ENCODE assay signal across 8 mouse cellular contexts in genomic region chr12:84181999-84182398, GRCm38 (mm10). TPM values are rescaled to one million over a fixed set of nuclear protein-coding genes. Genes with fewer than 3 reads are reported as not detected.
DNase-seq lines count a peak whose midpoint lies in the region; ATAC-seq and TF ChIP-seq lines count a peak whose summit lies in the region.
"Had no signal": no experiment of that assay in that cellular context is flagged by ENCODE, and none has a peak within 500 bp of the region (broad histone marks: within the 10 kb centered on the region; RNA-seq: fewer than 3 reads in every experiment).

No protein-coding gene starts in this region.

- no peak overlapping the region for H3K4me2 ChIP-seq in midbrain, postnatal 0 days (ENCODE audit: low read depth, low read length, poor library complexity, severe bottlenecking)
- H3K4me2 ChIP-seq in midbrain, embryonic 16.5 days (ENCODE audit: low read length): no peak overlapping the region
- H3K4me2 ChIP-seq in hindbrain, embryonic 13.5 days: peak overlapping the region; percentile 13; the same call in 1 of the 2 replicates

- ATAC-seq in midbrain, postnatal 0 days (ENCODE audit: low FRiP score): no peak
- no peak for ATAC-seq in midbrain, embryonic 16.5 days
- no peak for ATAC-seq in hindbrain, embryonic 13.5 days (ENCODE audit: low FRiP score)

- WGBS in kidney, adult 2 months: 48% methylated on average over 6 of the region's 6 CpGs
- 53% methylated on average over 6 of the region's 6 CpGs for WGBS in midbrain, postnatal 0 days
- WGBS in midbrain, embryonic 16.5 days: 56% methylated on average over 6 of the region's 6 CpGs
- WGBS in hindbrain, embryonic 13.5 days: 49% methylated on average over 6 of the region's 6 CpGs
- 27% methylated on average over 6 of the region's 6 CpGs for WGBS in small intestine, adult 2 months

- peaks cover 49% of the 10 kb centered on the region for H3K4me1 ChIP-seq in kidney, adult 2 months (ENCODE audit: control insufficient read depth, insufficient read depth, low read length)
- H3K4me1 ChIP-seq in midbrain, postnatal 0 days (ENCODE audit: insufficient read depth, low read length): peaks cover 11% of the 10 kb centered on the region; the same call in 1 of the 2 replicates
- H3K4me1 ChIP-seq in midbrain, embryonic 16.5 days (ENCODE audit: control insufficient read depth, insufficient read depth, low read length): peaks cover 21% of the 10 kb centered on the region
- peaks cover 61% of the 10 kb centered on the region for H3K4me1 ChIP-seq in hindbrain, embryonic 13.5 days (replicated peaks)
- H3K4me1 ChIP-seq in small intestine, adult 2 months (ENCODE audit: control insufficient read depth, insufficient read depth, insufficient read length, low read length): peaks cover 65% of the 10 kb centered on the region

- H3K27ac ChIP-seq in kidney, adult 2 months (ENCODE audit: insufficient read depth, low read depth, low read length): no peak overlapping the region
- H3K27ac ChIP-seq in midbrain, postnatal 0 days (ENCODE audit: low read depth, low read length): no peak overlapping the region
- H3K27ac ChIP-seq in midbrain, embryonic 16.5 days (ENCODE audit: low read length): no peak overlapping the region
- H3K27ac ChIP-seq in hindbrain, embryonic 13.5 days: peak overlapping the region; percentile 80
- H3K27ac ChIP-seq in small intestine, adult 2 months (ENCODE audit: insufficient read depth, low read depth, low read length): peak overlapping the region; percentile 85

- no peak for TF ChIP-seq CTCF in kidney, adult 2 months (conservative IDR thresholded peaks at IDR 0.05; ENCODE audit: insufficient read depth, insufficient read length, low read depth, low read length)
- TF ChIP-seq CTCF in midbrain, postnatal 0 days (IDR thresholded peaks at IDR 0.05): no peak
- TF ChIP-seq CTCF in small intestine, adult 2 months (IDR thresholded peaks at IDR 0.05; ENCODE audit: extremely low read depth, insufficient read length, insufficient replicate concordance, low read depth, low read length): no peak

- no peak overlapping the region for H3K9ac ChIP-seq in midbrain, postnatal 0 days (replicated peaks; ENCODE audit: low read length, poor library complexity, severe bottlenecking)
- no peak overlapping the region for H3K9ac ChIP-seq in midbrain, embryonic 16.5 days (ENCODE audit: low read depth, low read length)
- H3K9ac ChIP-seq in hindbrain, embryonic 13.5 days: no peak overlapping the region

- no peaks in the 10 kb centered on the region for H3K9me3 ChIP-seq in midbrain, postnatal 0 days (ENCODE audit: low read length)
- H3K9me3 ChIP-seq in midbrain, embryonic 16.5 days (replicated peaks; ENCODE audit: control insufficient read depth, low read length, poor library complexity, severe bottlenecking): no peaks in the 10 kb centered on the region
- H3K9me3 ChIP-seq in hindbrain, embryonic 13.5 days: no peaks in the 10 kb centered on the region

- H3K27me3 ChIP-seq in kidney, adult 2 months (replicated peaks; ENCODE audit: control insufficient read depth, insufficient read depth, low read length): no peaks in the 10 kb centered on the region
- H3K27me3 ChIP-seq in midbrain, postnatal 0 days (ENCODE audit: insufficient read depth, low read length): no peaks in the 10 kb centered on the region
- H3K27me3 ChIP-seq in midbrain, embryonic 16.5 days (ENCODE audit: control insufficient read depth, insufficient read depth, low read depth, low read length): no peaks in the 10 kb centered on the region
- no peaks in the 10 kb centered on the region for H3K27me3 ChIP-seq in hindbrain, embryonic 13.5 days
- no peaks in the 10 kb centered on the region for H3K27me3 ChIP-seq in small intestine, adult 2 months (ENCODE audit: control insufficient read depth, insufficient read depth, low read length)

- H3K36me3 ChIP-seq in kidney, adult 2 months (ENCODE audit: control insufficient read depth, insufficient read depth, low read length): no peaks in the 10 kb centered on the region
- H3K36me3 ChIP-seq in midbrain, postnatal 0 days (ENCODE audit: insufficient read depth, low read length): no peaks in the 10 kb centered on the region
- H3K36me3 ChIP-seq in midbrain, embryonic 16.5 days (ENCODE audit: control insufficient read depth, insufficient read depth, low read length): no peaks in the 10 kb centered on the region
- H3K36me3 ChIP-seq in hindbrain, embryonic 13.5 days: no peaks in the 10 kb centered on the region
- peaks cover 6% of the 10 kb centered on the region; the same call in 1 of the 2 replicates for H3K36me3 ChIP-seq in small intestine, adult 2 months (ENCODE audit: control insufficient read depth, insufficient read depth, low read length)

- DNase-seq in kidney, adult 2 months: peak; percentile 77
- DNase-seq in kidney, adult 18-20 months: no peak
- DNase-seq in midbrain, postnatal 0 days (ENCODE audit: low spot score): peak; percentile 40
- no peak for DNase-seq in frontal cortex, postnatal 10 days (ENCODE audit: low spot score in 2 of 2)
- DNase-seq: thymus, postnatal 25 days had no signal

- no peak overlapping the region for H3K4me3 ChIP-seq in kidney, adult 2 months (ENCODE audit: insufficient read depth, low read depth, low read length)
- no peak overlapping the region for H3K4me3 ChIP-seq in midbrain, postnatal 0 days (ENCODE audit: low read depth, low read length)
- no peak overlapping the region for H3K4me3 ChIP-seq in midbrain, embryonic 16.5 days (ENCODE audit: low read depth, low read length)
- H3K4me3 ChIP-seq in hindbrain, embryonic 13.5 days: no peak overlapping the region
- peak overlapping the region; percentile 13; the same call in 1 of the 2 replicates for H3K4me3 ChIP-seq in small intestine, adult 2 months (ENCODE audit: low read depth, low read length)

- no peak for TF ChIP-seq POLR2A in kidney, adult 2 months (IDR thresholded peaks at IDR 0.05; ENCODE audit: low read depth, low read length)
- TF ChIP-seq POLR2A in small intestine, adult 2 months (IDR thresholded peaks at IDR 0.05; ENCODE audit: low read depth, low read length): no peak

RNA-seq across cellular contexts. Expression of gene Pnma1, which starts 33.7 kb away (rescaled TPM):
- polyA plus RNA-seq in kidney, adult 2 months (2012; rRNA removed): 0.05 TPM in 1 of 2 replicates, not detected in the other
- 6.0 and 8.1 TPM in 2 replicates for total RNA-seq in midbrain, postnatal 0 days (2014; rRNA removed)
- polyA plus RNA-seq in midbrain, postnatal 0 days (2015; fragmentation: Nextera tagmentation; extraction: Ambion mirVana): 8.2 and 8.9 TPM in 2 replicates
- polyA plus RNA-seq in midbrain, embryonic 16.5 days (2015; fragmentation: Nextera tagmentation; extraction: Ambion mirVana): 8.2 and 9.3 TPM in 2 replicates
- 3.5 and 3.8 TPM in 2 replicates for polyA plus RNA-seq in hindbrain, embryonic 13.5 days (2015; fragmentation: Nextera tagmentation; extraction: Ambion mirVana)
- polyA plus RNA-seq in small intestine, adult 2 months (2012; rRNA removed): 0.10 and 0.33 TPM in 2 replicates

RNA-seq across cellular contexts. Expression of gene Elmsan1, which starts 36.7 kb away (rescaled TPM):
- 6.7 and 7.4 TPM in 2 replicates for polyA plus RNA-seq in kidney, adult 2 months (2012; rRNA removed)
- total RNA-seq in midbrain, postnatal 0 days (2014; rRNA removed): 8.5 and 15.6 TPM in 2 replicates
- 2.0 and 3.0 TPM in 2 replicates for polyA plus RNA-seq in midbrain, postnatal 0 days (2015; fragmentation: Nextera tagmentation; extraction: Ambion mirVana)
- 2.7 and 3.6 TPM in 2 replicates for polyA plus RNA-seq in midbrain, embryonic 16.5 days (2015; fragmentation: Nextera tagmentation; extraction: Ambion mirVana)
- 4.5 and 5.1 TPM in 2 replicates for polyA plus RNA-seq in hindbrain, embryonic 13.5 days (2015; fragmentation: Nextera tagmentation; extraction: Ambion mirVana)
- polyA plus RNA-seq in small intestine, adult 2 months (2012; rRNA removed): 8.9 and 25.9 TPM in 2 replicates

Comparison
In these comparisons a context has a peak if more than half of its experiments do, and no peak if none do; other contexts are left out.
1. DNase-seq: peak in kidney, adult 2 months (single experiment) and midbrain, postnatal 0 days (single experiment); none in kidney, adult 18-20 months (single experiment) and frontal cortex, postnatal 10 days (0 of 2).
2. H3K27ac ChIP-seq: peak in hindbrain, embryonic 13.5 days (single experiment) and small intestine, adult 2 months (single experiment); none in kidney, adult 2 months (single experiment), midbrain, postnatal 0 days (single experiment) and midbrain, embryonic 16.5 days (single experiment).